Mouse (Mus musculus) lung, postnatal 0 days (tissue): ENCODE data around the gene Mamstr. TPM values are rescaled to one million over a fixed set of nuclear protein-coding genes. Genes with fewer than 3 reads are reported as not detected.

ENCODE experiments used
- ATAC-seq: fragments of 200-750 bp; cut with Nextera tagmentation; 2 replicates; pipeline ENCODE4 v1.8.0; 2017; ENCODE audit warnings: moderate library complexity
- DNase-seq: peaks from one replicate; pipeline ENCODE4 v3.0.0-alpha.2; 2016; ENCODE audit warnings: low spot score
- H3K27ac ChIP-seq: fragments of 300-500 bp; sonication (generic); 2 replicates; pipeline ENCODE4 v1.5.1; 2014; ENCODE audit warnings: antibody characterized with exemption, mild to moderate bottlenecking, low read length, mixed read lengths
- H3K27me3 ChIP-seq: fragments of 300-500 bp; sonication (generic); replicated peaks from 2 replicates; pipeline ENCODE4 v1.6.1; 2014; ENCODE audit warnings: low read length, mixed read lengths; ENCODE audit not compliant: insufficient read depth
- H3K36me3 ChIP-seq: fragments of 300-500 bp; sonication (generic); 2 replicates; pipeline ENCODE4 v1.6.1; 2014; ENCODE audit warnings: low read length, mixed read lengths; ENCODE audit not compliant: insufficient read depth
- H3K4me1 ChIP-seq: fragments of 300-500 bp; sonication (generic); 2 replicates; pipeline ENCODE4 v1.6.1; 2014; ENCODE audit warnings: antibody characterized with exemption, low read depth, low read length, mixed read lengths; ENCODE audit not compliant: insufficient read depth
- H3K4me2 ChIP-seq: fragments of 300-500 bp; sonication (generic); replicated peaks from 2 replicates; pipeline ENCODE4 v1.6.1; 2014; ENCODE audit warnings: low read depth, mild to moderate bottlenecking, low read length, moderate library complexity, mixed read lengths
- H3K4me3 ChIP-seq: fragments of 300-500 bp; sonication (generic); 2 replicates; pipeline ENCODE4 v1.5.1; 2014; ENCODE audit warnings: low read depth, low read length
- H3K9ac ChIP-seq: fragments of 300-500 bp; sonication (generic); replicated peaks from 2 replicates; pipeline ENCODE4 v1.6.1; 2014; ENCODE audit warnings: low read depth, mild to moderate bottlenecking
- H3K9me3 ChIP-seq: fragments of 300-500 bp; sonication (generic); 2 replicates; pipeline ENCODE4 v1.6.1; 2016; ENCODE audit warnings: low read length, mixed read lengths
- CTCF ChIP-seq: IDR thresholded peaks from 2 replicates; pipeline ENCODE4 v1.5.1; 2016; ENCODE audit warnings: antibody characterized with exemption, mild to moderate bottlenecking
- EP300 ChIP-seq: IDR thresholded peaks from 2 replicates; pipeline ENCODE4 v1.6.1; 2016; ENCODE audit warnings: antibody characterized with exemption, mild to moderate bottlenecking, control low read depth
- WGBS: fragments of 180-500 bp; shearing (Covaris S2); extraction: QIAGEN DNeasy Blood & Tissue Kit; methylation state at CpG from one replicate; pipeline ENCODE4 v1.1.7; 2014; 5-methylcytosine and 5-hydroxymethylcytosine counted together
- polyA plus RNA-seq: library from polyadenylated mRNA; unstranded; fragments of >200 nt; fragmentation: Nextera tagmentation; extraction: Ambion mirVana; gene quantifications from 2 replicates; pipeline ENCODE4 v1.2.1, GENCODE M21; 2015

The Mamstr gene
- polyA plus RNA-seq, 1 experiment from 2014 or later = 4.0 TPM

GRCm38 (mm10) chr7:45640191-45640957 lies 597 bp downstream of the Mamstr start:
- Histone ChIP-seq H3K27me3 (no peaks in the 10 kb centered on the region), H3K9ac (no peak overlapping the region), H3K4me2 (no peak overlapping the region), H3K4me1 (peaks cover 39% of the 10 kb centered on the region), H3K9me3 (no peaks in the 10 kb centered on the region), H3K27ac (peak overlapping the region; percentile 38; the same call in 1 of the 2 replicates), H3K36me3 (no peaks in the 10 kb centered on the region), H3K4me3 (no peak overlapping the region)
- DNase-seq = no peak
- no peak for ATAC-seq
- TF ChIP-seq EP300 = no peak
- 73% methylated on average over 19 of the region's 19 CpGs for WGBS

GRCm38 (mm10) chr7:45641391-45642040 lies 1.7 kb downstream of the Mamstr start:
- H3K9ac ChIP-seq = no peak overlapping the region
- H3K4me2 ChIP-seq = peak overlapping the region; percentile 61
- 25% methylated on average over 15 of the region's 17 CpGs for WGBS
- ATAC-seq (peak; percentile 16), DNase-seq (peak; percentile 72)
- H3K27me3 ChIP-seq = no peaks in the 10 kb centered on the region
- TF ChIP-seq CTCF = no peak
- no peak for TF ChIP-seq EP300
- H3K27ac ChIP-seq = peak overlapping the region; percentile 51
- peaks cover 33% of the 10 kb centered on the region for H3K4me1 ChIP-seq
- H3K9me3 ChIP-seq = no peaks in the 10 kb centered on the region
- no peaks in the 10 kb centered on the region for H3K36me3 ChIP-seq
- no peak overlapping the region for H3K4me3 ChIP-seq

- DNase-seq = no peak
- Histone ChIP-seq H3K4me2 (peak overlapping the region; percentile 61), H3K9ac (no peak overlapping the region), H3K9me3 (no peaks in the 10 kb centered on the region), H3K27ac (peak overlapping the region; percentile 51), H3K36me3 (no peaks in the 10 kb centered on the region), H3K4me1 (peaks cover 33% of the 10 kb centered on the region), H3K4me3 (no peak overlapping the region), H3K27me3 (no peaks in the 10 kb centered on the region)
- no peak for TF ChIP-seq CTCF
- TF ChIP-seq EP300 = no peak
- no peak for ATAC-seq
- 58% methylated on average over 5 of the region's 5 CpGs for WGBS
Measured at GRCm38 (mm10) chr7:45642083-45642482, 2.3 kb downstream of the Mamstr start.

DNA sequence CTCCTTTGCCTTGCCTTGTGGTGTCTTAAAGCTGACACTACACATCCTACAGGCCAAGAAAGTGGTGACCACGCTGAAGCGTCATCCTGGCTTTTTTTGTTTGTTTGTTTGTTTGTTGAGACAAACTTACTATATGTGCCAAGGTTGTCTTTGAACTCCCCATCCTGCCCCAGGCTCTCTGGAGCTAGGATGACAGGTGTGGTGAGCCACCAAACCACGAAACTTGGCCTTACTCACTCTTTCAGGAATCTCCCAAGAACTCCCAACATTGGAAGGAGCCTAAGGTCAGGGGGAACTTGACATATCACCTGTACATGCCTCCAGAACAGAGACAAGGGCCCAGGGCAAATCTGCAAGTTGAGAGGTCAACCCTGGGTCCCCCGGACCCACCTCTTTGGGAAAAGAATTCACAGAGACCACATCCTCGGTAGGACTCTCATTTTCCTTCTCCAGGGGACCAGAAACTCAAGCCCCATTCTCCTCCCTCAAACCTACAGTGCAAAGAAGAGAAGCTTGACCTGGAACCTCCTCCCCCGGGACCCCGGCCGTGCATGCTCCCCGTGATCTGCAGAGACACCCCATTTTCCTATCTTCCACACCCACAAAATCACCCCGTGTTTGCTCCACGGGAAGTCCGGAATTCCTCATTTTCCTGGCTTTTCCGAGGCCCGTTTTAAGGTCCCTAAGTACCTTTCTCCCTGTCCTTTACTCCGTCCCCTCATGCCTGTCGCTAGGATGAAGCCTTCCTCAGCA lies 2.9 kb downstream of the Mamstr start:
- no peaks in the 10 kb centered on the region for H3K27me3 ChIP-seq
- WGBS = 29% methylated on average over 16 of the region's 16 CpGs
- H3K4me3 ChIP-seq = peak overlapping the region; percentile 28; the same call in 1 of the 2 replicates
- peak overlapping the region; percentile 80 for H3K27ac ChIP-seq
- H3K9me3 ChIP-seq = no peaks in the 10 kb centered on the region
- no peaks in the 10 kb centered on the region for H3K36me3 ChIP-seq
- peaks cover 33% of the 10 kb centered on the region for H3K4me1 ChIP-seq
- 0 out of 2 replicates have a peak overlapping the region, but pooled peaks have one; percentile 32 for H3K9ac ChIP-seq
- no peak for ATAC-seq
- peak overlapping the region; percentile 61 for H3K4me2 ChIP-seq
- TF ChIP-seq CTCF (no peak), EP300 (no peak)
- DNase-seq = no peak

GRCm38 (mm10) chr7:45643441-45644178 lies 3.8 kb downstream of the Mamstr start:
- WGBS = 9% methylated on average over 28 of the region's 28 CpGs
- peak; percentile 46; the same call in 1 of the 2 replicates for TF ChIP-seq EP300
- TF ChIP-seq CTCF = no peak
- peaks cover 28% of the 10 kb centered on the region for H3K4me1 ChIP-seq
- DNase-seq = peak; percentile 99
- H3K27ac ChIP-seq = peak overlapping the region; percentile 80
- no peaks in the 10 kb centered on the region for H3K36me3 ChIP-seq
- no peaks in the 10 kb centered on the region for H3K27me3 ChIP-seq
- peak overlapping the region; percentile 61 for H3K4me2 ChIP-seq
- H3K4me3 ChIP-seq = peak overlapping the region; percentile 28
- H3K9me3 ChIP-seq = no peaks in the 10 kb centered on the region
- 0 out of 2 replicates have a peak overlapping the region, but pooled peaks have one; percentile 32 for H3K9ac ChIP-seq
- ATAC-seq = peak; percentile 91
